Mouse (Mus musculus): ENCODE measurements around the gene Rere.

The Rere gene

DNA sequence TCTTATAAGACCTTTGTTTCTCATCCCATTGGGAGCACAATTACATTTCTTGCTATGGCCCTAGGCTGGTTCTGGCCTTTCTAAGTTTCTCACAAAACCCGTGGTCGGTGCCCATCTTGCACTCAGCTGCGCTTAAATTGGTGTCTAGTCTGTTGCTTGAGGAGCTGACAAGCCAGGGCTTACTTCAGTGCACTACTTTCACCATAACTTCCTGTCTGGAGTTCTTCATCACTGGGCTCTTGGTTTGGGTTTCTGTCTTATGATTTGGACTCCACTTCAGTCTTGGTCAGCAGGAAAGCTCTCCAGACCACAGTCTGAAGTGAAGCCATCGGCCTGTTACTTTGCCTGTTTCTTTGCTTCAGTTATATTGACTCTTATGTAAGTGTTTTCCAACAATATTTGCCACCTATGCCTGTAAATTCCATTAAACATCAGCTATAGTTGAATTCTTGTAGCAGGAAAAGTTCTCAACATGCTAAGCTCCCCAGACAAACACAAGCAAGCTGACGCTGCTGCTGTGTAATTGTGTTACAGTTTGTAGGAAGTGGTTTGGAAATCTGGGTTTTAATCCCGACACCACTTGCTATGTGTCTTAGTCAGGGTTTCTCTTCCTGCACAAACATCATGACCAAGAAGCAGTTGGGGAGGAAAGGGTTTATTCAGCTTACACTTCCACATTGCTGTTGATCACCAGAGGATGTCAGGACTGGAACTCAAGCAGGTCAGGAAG lies 59.5 kb downstream of the Rere start:
- no peak for DNase-seq (ENCODE audit: low spot score in 2 of 2)

DNA sequence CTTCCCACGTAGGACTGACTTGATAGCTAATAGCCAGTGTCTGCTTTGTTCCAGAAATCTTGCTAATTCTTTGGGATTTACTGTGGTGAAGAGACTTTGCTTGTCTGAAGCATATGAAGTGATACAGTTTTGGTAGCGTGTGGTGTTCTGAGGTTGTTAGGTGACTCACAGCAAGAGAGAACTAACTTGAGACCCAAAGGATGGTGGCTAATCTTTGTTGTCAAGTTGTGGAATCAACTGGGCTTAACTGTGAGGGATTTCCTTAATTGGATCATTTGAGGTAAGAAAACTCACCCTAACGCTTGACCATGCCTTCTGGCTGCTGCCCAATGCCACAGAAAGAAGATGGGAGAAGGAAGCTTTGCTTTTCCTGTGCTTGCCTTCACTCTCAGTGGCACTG lies 63.1 kb downstream of the Rere start:
- DNase-seq (ENCODE audit: low spot score in 2 of 2) = no peak

DNA sequence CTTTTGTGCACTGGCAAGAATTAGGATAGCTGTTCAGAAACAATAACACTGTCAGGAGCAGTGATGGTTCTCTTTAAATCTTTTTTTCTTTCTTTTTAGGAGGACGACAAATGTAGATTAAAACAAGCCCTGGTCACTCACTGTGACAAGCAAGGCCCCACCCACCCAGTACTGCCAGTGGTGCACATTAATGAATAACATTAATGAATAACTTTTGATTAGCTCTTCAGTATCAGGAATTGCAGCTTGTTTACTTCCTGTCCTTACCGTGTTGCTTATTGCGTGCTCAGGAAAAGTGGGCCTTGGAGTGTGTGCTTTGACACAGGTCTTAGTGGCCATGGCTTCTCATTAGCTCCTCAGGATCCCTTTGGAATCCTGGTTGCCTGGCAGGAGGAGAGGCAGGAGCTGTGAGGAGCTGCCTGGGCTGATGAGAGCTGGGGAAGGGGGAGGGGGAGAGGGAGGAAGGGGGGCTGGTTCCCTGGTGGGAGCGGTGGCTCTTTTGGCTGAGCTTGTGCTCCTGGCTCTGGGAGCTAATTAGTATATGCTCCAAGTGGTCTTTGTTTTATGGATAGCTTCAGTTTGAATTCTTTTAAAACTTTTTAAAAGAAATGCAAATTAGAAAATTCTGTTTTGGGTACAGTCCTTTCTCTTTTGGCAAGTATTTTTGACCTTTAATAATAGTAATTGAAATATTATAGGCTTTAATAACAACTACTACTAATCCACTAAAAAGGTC lies 65.4 kb downstream of the Rere start:
- DNase-seq (ENCODE audit: low spot score in 2 of 2) = no peak

DNA sequence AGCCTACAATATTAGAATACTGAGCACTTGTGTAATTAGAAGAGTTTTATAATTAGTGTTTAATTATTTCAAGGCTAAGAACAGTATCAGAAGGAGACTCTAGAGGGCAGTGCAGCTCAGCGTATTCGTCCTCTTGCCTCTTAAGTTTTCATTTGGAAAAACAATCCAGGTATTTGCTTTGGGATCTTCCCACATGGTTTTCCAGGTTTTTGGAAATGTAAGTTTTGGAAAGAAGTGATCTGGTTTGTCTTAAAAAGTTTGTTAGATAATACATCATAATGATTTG lies 65.9 kb downstream of the Rere start:
- no peak for DNase-seq (ENCODE audit: low spot score in 2 of 2)

DNA sequence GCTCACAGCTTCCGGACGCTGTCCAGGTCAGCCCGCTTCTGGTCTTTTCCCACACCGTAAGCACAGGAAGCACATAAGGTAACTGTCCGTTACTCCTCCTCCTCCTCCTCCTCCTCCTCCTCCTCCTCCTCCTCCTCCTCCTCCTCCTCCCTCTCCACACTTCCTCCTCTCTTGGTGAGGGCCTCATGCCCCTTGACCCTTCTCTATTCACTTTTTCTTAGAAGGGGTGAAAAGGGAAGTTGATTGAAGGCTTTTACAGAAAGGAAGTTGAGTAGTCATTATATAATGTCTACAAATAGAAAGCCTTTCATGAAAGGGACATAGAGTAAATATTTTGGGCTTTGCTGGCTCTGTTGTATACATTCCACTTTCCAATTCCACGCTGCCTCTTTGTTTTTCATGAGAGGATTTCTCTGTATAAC lies 68.2 kb downstream of the Rere start:
- DNase-seq (ENCODE audit: low spot score in 2 of 2) = no peak

DNA sequence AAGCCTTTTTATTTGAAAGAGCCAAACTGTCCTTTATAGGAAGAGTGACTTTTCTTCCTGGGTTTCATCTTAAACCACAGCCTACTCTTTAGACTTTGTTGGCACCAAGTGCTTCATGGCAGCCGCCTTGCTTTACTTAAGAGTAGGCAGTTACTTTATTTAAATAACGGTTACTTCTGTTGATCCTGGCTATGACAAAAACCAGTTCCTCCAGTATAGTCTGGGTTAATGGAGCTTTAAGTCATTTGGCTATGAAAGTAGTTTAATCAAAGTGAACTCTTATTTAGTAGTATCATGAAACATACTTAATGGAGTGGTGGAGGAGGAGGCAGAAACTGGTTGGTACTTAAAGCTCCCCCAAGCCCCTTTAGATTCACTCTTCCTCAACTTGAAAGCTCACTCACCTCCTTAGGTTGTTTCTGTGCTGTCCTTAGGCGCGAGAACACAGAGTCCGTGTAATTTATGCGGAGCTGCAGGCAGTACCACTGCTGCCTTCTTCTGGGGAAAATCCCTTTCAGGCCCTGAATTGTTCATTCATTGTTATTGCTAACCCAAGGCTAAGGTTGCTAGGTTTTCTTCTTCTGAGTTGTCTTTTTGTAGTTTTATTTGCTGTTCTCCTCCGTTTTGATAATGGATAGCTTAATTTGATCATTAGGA lies 70.1 kb downstream of the Rere start:
- DNase-seq (ENCODE audit: low spot score in 2 of 2) = no peak

DNA sequence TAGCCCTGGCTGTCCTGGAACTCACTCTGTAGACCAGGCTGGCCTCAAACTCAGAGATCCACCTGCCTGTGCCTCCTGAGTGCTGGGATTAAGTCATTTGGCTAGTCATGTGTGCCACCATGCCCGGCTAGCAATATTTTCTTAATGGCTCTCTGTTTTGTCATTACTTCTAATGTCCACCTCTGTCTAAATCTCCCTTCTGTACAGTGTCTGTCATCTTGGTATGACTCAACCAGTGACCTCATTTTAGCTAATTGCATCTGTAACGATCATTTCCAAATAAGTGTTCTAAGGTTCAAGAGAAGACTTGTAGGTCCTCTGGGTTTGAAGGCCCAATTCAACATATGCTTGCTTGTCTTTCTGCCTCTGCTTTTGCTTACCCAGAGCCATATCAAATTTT lies 71.3 kb downstream of the Rere start:
- no peak for DNase-seq (ENCODE audit: low spot score in 2 of 2)

DNA sequence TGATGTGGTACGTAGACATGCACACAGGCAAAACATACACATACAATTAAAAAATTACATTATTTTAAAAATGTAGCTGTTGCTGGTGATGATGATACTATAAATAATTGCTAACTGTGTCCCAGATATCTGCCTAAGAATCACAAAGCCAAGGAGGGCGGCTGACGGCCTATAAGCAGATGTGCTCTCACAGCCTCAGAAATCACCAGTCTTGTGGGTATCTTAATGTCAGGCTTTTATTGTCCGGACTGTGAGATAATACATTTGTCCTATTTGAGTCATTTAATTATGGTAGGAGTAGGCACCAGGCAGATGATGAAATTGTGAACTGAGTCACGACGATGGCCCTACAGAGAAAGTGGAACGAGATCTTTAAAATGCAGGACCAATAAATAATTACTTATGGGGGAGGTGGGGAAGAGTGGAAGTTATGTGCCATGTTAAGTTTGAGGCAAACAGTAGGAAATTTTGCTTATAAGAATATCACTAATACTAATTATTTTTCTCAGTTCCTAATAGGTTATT lies 72.0 kb downstream of the Rere start:
- no peak for DNase-seq (ENCODE audit: low spot score in 2 of 2)

DNA sequence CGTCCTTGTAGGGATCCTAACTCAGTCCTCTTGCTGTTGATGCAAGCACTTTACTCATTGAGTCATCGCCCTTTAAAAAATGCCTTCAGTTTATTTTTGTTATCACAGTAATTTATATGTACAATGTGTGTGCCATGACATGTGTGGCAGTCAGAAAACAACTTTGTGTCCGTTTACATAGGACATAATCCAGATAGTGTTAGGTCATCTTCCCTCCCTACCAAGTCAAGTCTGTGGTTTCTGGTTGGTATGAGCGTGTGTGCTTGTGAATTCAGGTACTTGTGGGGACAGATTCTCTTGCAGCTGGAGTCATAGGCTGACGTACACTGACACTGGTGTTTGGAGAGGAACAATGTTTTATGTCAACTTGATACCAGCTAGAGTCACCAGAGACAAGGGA lies 74.4 kb downstream of the Rere start:
- DNase-seq (ENCODE audit: low spot score in 2 of 2) = no peak

DNA sequence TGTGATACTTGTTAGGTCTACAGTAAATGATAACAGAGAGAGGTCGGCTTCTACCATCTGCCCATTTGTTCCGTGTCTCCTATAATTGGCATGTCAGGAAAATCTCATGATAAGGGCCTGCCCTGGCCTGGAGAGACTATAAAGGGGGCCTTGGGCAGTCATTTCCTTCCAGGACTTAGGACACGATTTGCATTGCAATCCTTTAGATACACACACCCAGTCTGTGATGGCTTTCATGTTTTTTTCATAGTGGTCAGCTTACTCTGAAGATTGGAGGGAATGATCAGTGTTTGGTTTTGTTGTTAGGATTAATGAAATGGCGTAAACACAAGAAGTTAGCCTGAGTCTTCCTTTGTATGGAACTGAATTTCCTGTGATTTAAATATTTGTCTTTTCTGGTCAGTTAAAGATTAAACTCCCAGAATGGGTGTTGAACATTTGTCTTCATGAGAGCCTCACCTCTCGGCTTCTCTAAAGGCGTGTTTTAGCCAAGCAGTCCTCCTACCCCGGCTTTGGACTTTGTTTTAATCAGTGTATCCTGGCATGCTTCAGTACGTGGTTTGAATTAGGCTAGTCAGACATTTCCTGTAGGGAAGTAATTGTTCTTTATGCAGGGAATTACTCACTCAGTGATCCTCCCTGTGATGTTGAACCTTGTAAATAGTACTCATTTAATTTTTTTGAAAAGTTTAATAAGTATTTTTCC lies 80.7 kb downstream of the Rere start:
- no peak for DNase-seq (ENCODE audit: low spot score in 2 of 2)

DNA sequence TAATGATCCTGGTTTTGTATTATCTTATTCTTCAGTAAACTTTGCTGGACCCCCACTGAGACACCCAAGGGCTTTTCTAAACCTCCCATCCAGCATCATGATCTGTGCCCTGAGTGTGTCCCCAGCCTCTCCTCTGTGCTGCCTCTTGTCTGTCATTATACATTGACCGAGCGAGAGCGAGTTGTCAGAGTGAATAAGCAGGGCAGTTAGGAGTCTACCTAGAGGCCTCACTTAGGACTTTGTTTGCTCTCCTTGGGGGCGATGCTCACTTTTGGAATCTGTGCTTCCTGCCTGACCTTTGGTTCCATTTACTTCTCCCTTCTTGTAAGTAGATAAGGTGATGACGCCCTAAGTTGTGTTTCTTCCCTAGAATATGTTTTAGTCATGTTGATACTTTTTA lies 81.4 kb downstream of the Rere start:
- DNase-seq (ENCODE audit: low spot score in 2 of 2) = no peak

DNA sequence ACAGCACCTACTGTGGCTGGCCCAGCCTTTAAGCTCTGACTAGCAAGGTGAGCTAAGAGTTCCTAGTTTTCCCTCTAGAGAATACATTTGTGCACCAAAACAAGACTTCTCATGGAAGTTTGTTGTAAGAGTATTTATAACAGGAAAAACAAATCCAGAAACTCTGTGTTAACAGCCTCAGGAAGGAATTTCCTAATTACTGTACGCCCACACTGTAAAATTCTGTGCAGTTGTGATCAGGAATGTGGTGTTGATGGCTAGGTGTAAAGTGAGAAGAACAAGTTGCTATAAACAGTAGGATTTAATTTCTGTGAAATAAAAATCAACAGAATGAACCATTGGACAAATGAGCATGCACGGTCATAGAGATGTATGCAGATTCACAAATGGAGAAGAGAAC lies 83.3 kb downstream of the Rere start:
- no peak for DNase-seq (ENCODE audit: low spot score in 2 of 2)

DNA sequence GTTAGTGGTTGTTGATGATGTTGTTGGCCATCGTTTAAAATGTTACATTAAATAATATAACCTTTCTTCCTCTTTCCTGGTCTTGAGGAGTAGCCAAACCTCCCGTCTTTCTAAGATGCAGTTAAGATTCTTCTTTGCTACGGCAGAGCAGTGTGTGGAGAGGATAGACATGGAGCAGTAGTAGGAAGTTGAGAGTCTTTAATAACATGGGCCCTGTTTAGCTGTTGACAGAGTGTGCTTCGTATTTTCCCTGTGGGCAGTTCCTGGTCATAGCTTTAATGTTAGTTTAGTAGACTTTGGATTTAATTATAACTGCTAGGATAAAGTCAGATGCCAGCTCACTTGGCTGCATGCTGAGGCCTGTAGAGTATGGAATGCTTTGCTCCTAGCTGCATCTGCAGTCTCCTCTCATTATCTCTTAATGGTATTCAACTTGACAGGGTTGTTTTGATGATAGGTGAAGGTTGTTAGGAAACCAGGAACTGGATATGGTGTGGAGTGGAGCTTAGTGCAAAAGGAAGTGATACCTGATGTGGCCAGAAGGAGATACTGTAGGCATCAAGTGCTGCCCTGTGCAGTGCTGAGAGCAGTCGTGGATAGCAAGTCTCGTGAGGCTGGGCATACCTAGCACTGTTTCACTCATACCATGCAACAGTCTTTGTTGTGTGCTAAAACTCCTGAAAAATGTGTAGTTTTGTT lies 85.2 kb downstream of the Rere start:
- peak in 1 of 2 experiments; percentile 56 for DNase-seq (ENCODE audit: low spot score in 2 of 2)

DNA sequence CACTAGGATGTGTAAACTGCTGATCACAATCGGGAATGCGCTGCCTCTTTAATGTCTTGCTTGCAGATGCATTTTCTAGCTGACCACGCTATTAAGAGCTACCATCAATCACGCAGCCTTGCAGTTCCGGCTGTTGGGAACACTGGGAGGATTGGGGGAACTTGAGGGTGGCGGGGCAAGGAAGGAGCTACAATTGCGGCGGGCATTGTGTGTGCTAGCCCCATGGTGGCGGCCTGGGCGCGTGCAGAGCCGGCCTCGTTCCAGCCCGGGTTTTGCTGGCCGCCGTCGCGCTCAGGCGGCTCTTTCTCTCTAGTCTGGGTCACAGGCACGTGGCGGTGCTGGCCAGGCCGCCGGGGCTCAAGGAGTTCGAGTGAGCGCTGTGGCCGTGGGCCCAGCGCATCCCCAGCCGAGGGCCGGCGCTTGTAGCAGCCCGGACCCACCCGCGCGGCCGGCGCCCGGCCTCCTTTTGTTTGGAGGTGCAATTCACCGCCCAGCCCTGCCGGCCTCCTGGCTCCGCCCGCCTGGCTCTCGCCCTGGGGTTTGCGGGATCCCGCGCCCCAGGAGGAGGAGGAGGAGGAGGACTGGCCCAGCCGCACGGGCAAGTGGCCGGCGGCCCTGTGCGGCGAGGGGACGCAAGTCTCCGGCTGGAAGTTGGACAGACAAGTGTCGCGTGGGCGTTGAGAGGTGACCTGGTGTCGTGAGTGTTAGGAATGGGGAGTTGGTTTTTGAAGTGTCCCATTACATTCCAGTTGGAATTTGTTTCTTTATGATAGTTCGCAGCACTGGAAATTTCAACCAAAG lies 90.3 kb downstream of the Rere start:
- peak; percentile 40 to 69 for DNase-seq (ENCODE audit: low spot score in 2 of 2)

DNA sequence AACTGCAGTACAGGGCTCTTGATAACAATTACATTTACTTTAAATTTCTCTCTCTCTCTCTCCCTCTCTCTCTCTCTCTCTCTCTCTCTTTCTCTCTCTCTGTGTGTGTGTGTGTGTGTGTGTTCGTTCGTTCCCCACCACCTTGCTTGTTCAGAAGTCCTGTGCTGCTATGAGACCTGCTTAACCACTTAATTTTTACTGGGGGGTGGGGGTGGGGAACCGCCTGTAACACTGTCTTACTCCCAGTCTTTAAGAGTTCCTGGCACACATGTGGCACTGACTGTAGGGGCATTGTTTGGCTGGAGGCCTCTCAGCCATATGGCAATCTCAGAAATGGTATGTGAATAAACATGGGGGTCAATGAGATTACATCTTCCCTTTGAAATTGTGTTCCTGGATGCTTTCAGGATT lies 91.2 kb downstream of the Rere start:
- DNase-seq (ENCODE audit: low spot score in 2 of 2) = no peak

DNA sequence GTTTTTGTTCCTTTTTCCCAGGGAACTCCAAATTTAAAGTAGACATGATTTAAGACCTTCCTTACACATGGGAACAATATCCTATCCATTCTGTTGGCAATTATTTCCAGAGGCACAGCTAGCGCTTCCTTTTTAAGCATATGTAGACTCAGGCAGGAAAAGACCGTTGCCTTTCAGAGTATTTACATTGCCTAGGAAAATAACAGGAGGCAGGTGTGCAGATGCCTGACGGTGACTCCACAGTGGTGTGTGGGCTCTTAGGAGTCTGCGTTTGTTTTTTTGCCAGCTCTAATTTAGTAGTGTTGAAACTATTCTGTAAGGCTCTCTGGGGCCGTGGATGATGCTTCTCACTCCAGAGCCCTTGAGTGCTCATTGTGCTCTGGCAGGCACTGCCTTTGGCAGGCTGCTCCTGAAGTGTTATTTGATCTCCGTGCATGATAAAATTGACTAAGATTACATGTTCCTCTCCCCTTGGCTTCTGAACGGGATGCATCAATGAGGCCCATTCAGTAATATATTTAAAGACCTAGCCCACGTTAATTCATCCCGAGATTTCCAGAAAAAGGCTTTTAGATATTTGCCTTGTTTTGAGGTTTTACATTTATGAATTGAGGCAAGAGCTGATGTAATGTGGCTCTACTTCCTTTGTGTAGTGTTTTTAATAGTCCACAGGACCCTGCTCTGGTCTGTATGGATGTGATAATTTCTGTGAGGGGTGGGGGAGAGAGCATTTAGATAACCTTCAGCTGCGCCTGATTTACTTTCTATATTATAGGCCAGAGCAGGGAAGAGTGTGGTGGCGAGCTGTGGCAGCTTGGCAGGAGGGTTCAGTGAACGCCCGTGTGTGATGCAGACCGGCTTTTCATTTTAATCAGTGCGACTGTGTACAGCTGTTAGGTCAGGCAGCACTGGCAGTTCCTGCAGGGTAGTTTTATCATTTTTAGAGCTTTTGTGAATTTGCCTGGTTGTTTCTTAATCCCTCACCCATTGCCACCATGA lies 92.0 kb downstream of the Rere start:
- no peak for DNase-seq (ENCODE audit: low spot score in 2 of 2)

DNA sequence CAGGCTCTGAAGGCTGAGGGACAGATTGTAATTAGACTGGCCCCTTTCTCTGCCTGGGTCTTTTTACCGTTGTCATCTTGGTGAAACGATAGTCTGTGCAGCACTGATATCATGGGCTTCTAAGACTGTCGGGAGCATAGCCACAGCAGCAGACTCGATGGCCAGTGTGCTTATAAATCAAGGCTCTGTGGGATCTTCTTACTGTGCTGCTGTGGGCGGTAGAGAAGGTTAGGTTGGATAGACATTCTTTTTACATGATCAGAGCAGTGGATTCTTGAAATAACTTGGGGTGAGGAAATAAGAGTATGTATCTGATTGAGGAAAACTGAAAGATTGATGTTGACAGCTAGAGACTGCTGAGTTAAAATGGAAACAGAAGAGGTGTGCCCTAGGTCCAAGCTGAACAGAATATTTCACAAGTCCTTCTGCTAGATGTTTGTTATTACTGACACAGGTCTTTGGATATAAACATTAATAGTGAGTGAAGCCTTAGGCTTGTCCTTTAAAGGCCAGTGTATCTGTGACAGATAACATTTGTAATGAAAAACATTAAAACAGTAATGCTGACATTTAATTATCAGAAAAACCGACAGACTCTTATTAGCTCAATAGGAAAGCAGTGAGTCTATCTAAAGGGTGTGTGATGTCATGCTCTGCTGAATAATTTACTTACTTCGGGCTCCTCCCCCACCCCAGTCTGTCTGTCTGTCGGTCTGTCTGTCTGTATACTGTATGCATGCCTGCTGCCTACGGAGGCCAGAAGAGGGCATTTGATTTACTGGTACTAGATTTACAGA lies 93.4 kb downstream of the Rere start:
- DNase-seq (ENCODE audit: low spot score in 2 of 2) = no peak

DNA sequence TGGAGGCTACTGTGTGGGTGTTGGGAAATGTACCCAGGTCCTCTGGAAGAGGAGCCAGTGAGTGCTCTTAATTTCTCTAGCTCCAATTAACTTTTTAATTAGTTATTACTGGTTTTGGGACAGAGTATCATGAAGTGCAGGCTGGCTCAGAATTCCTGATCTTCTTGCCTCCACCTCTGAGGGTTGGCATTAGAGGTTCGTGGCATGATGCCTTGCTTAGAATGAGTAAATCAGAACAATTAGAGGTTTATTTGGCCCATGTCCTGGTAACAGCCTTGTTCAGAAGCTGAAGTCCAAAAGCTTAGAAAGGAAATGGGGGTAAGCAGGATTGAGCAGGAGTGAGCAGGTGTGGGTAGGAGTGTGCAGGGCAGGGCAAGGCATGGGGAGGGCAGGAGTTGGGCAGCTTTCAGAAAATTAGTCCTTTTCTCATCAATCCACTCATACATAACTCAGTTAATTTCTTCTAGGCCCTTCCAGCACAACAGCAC lies 94.0 kb downstream of the Rere start:
- DNase-seq (ENCODE audit: low spot score in 2 of 2) = no peak

DNA sequence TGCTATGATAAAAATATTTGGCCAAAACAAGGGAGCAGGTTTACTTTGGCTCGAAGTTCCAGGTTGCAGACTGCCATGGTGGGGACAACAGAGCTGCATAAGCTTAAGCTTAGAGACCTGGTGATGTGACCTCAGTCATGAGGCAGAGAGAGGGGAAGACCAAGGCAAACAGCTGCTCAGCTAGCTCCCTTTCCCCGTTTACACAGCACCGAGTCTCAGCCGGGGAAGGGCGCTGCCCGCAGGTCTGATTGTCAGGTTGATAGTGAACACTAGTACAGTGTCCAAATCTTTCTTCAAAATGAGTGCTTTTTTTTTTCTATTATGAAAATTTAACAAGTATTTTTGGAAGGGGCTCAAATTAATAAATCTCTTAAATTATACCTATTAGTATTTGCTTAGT lies 97.9 kb downstream of the Rere start:
- no peak for DNase-seq (ENCODE audit: low spot score in 2 of 2)
